Mouse (Mus musculus) heart, embryonic 13.5 days (tissue): ENCODE measurements around the gene Hoxa2. TPM values are rescaled to one million over a fixed set of nuclear protein-coding genes. Genes with fewer than 3 reads are reported as not detected.
A peak's percentile ranks its signal among the peaks of the same experiment; 100 is the strongest.

Experiments used
- ATAC-seq: fragments of 200-750 bp; cut with Nextera tagmentation; 2 replicates; pipeline ENCODE4 v1.8.0; 2017; ENCODE audit warnings: moderate TSS enrichment; ENCODE audit not compliant: insufficient number of reproducible peaks, low FRiP score, low TSS enrichment; ENCODE audit errors: extremely low read depth
- H3K27ac ChIP-seq: fragments of 300-500 bp; sonication (generic); replicated peaks from 2 replicates; pipeline ENCODE4 v1.5.1; 2015; ENCODE audit warnings: moderate library complexity, mild to moderate bottlenecking, inconsistent platforms
- H3K27me3 ChIP-seq: fragments of 300-500 bp; sonication (generic); replicated peaks from 2 replicates; pipeline ENCODE4 v1.6.1; 2015; ENCODE audit warnings: mild to moderate bottlenecking, inconsistent platforms
- H3K36me3 ChIP-seq: fragments of 300-500 bp; sonication (generic); 2 replicates; pipeline ENCODE4 v1.6.1; 2015; ENCODE audit warnings: mild to moderate bottlenecking, inconsistent platforms
- H3K4me1 ChIP-seq: fragments of 300-500 bp; sonication (generic); 2 replicates; pipeline ENCODE4 v1.6.1; 2015; ENCODE audit warnings: inconsistent platforms
- H3K4me2 ChIP-seq: fragments of 300-500 bp; sonication (generic); 2 replicates; pipeline ENCODE4 v1.6.1; 2015; ENCODE audit warnings: inconsistent platforms, mild to moderate bottlenecking, moderate library complexity
- H3K4me3 ChIP-seq: fragments of 300-500 bp; sonication (generic); 2 replicates; pipeline ENCODE4 v1.5.1; 2015; ENCODE audit warnings: moderate library complexity, mild to moderate bottlenecking, inconsistent platforms
- H3K9ac ChIP-seq: fragments of 300-500 bp; sonication (generic); 2 replicates; pipeline ENCODE4 v1.6.1; 2015; ENCODE audit warnings: inconsistent platforms, mild to moderate bottlenecking, moderate library complexity
- H3K9me3 ChIP-seq: fragments of 300-500 bp; sonication (generic); 2 replicates; pipeline ENCODE4 v1.6.1; 2016; ENCODE audit warnings: inconsistent platforms
- WGBS: fragments of 180-500 bp; shearing (Covaris S2); methylation state at CpG from one replicate; pipeline ENCODE4 v1.1.7; 2015; ENCODE audit warnings: mixed read lengths; 5-methylcytosine and 5-hydroxymethylcytosine counted together
- polyA plus RNA-seq: library from polyadenylated mRNA; unstranded; fragments of >200 nt; fragmentation: Nextera tagmentation; extraction: Ambion mirVana; gene quantifications from 2 replicates; pipeline ENCODE4 v1.2.1, GENCODE M21; 2015

Gene Hoxa2
- polyA plus RNA-seq, 1 experiment from 2014 or later, result 2.5 TPM

GRCm38 (mm10) chr6:52176391-52176790 lies 11.8 kb upstream of the Hoxa2 start:
- no peaks in the 10 kb centered on the region for H3K36me3 ChIP-seq
- peak overlapping the region; percentile 79 for H3K9ac ChIP-seq
- ATAC-seq, result no peak
- H3K4me3 ChIP-seq, result peak overlapping the region; percentile 52
- peaks cover 7% of the 10 kb centered on the region for H3K4me1 ChIP-seq
- peaks cover 99% of the 10 kb centered on the region for H3K27me3 ChIP-seq
- 3% methylated on average over 6 of the region's 6 CpGs for WGBS
- H3K9me3 ChIP-seq, result no peaks in the 10 kb centered on the region
- peak overlapping the region; percentile 86 for H3K27ac ChIP-seq
- H3K4me2 ChIP-seq, result peak overlapping the region; percentile 50

- H3K4me2 ChIP-seq, result peak overlapping the region; percentile 50
- H3K27ac ChIP-seq, result peak overlapping the region; percentile 86
- H3K4me1 ChIP-seq, result peaks cover 10% of the 10 kb centered on the region
- peaks cover 99% of the 10 kb centered on the region for H3K27me3 ChIP-seq
- 3% methylated on average over 25 of the region's 35 CpGs for WGBS
- no peaks in the 10 kb centered on the region for H3K36me3 ChIP-seq
- H3K4me3 ChIP-seq, result peak overlapping the region; percentile 52
- no peaks in the 10 kb centered on the region for H3K9me3 ChIP-seq
- no peak for ATAC-seq
- peak overlapping the region; percentile 79 for H3K9ac ChIP-seq
Measured at GRCm38 (mm10) chr6:52175864-52176263, 11.2 kb upstream of the Hoxa2 start.

GRCm38 (mm10) chr6:52174968-52175751 lies 10.5 kb upstream of the Hoxa2 start:
- under 1% methylated on average over 41 of the region's 41 CpGs for WGBS
- H3K9me3 ChIP-seq, result no peaks in the 10 kb centered on the region
- H3K4me1 ChIP-seq, result peaks cover 18% of the 10 kb centered on the region
- H3K27me3 ChIP-seq, result peaks cover 99% of the 10 kb centered on the region
- H3K4me2 ChIP-seq, result peak overlapping the region; percentile 50
- peak overlapping the region; percentile 79 for H3K9ac ChIP-seq
- ATAC-seq, result peak; percentile 25; the same call in 1 of the 2 replicates
- H3K4me3 ChIP-seq, result peak overlapping the region; percentile 52
- no peaks in the 10 kb centered on the region for H3K36me3 ChIP-seq
- H3K27ac ChIP-seq, result peak overlapping the region; percentile 86

- H3K4me2 ChIP-seq, result peak overlapping the region; percentile 62
- H3K9ac ChIP-seq, result 0 out of 2 replicates have a peak overlapping the region, but pooled peaks have one; percentile 40
- peaks cover 19% of the 10 kb centered on the region for H3K4me1 ChIP-seq
- WGBS, result 7% methylated on average over 4 of the region's 4 CpGs
- H3K36me3 ChIP-seq, result no peaks in the 10 kb centered on the region
- no peaks in the 10 kb centered on the region for H3K9me3 ChIP-seq
- peaks cover 98% of the 10 kb centered on the region for H3K27me3 ChIP-seq
- H3K27ac ChIP-seq, result peak overlapping the region; percentile 78; the same call in 1 of the 2 replicates
- peak overlapping the region; percentile 40 for H3K4me3 ChIP-seq
- ATAC-seq, result no peak
Measured at GRCm38 (mm10) chr6:52173648-52174047, 9.0 kb upstream of the Hoxa2 start.

- Histone ChIP-seq H3K4me1 (peaks cover 21% of the 10 kb centered on the region), H3K9ac (peak overlapping the region; percentile 47; the same call in 1 of the 2 replicates), H3K4me3 (peak overlapping the region; percentile 40), H3K36me3 (no peaks in the 10 kb centered on the region), H3K27me3 (peaks cover 98% of the 10 kb centered on the region), H3K9me3 (no peaks in the 10 kb centered on the region), H3K27ac (peak overlapping the region; percentile 78), H3K4me2 (peak overlapping the region; percentile 62)
- ATAC-seq, result no peak
- 2% methylated on average over 35 of the region's 35 CpGs for WGBS
Measured at GRCm38 (mm10) chr6:52172501-52172900, 7.9 kb upstream of the Hoxa2 start.

GRCm38 (mm10) chr6:52171938-52172337 lies 7.3 kb upstream of the Hoxa2 start:
- H3K4me1 ChIP-seq, result peaks cover 21% of the 10 kb centered on the region
- H3K9ac ChIP-seq, result peak overlapping the region; percentile 47; the same call in 1 of the 2 replicates
- no peaks in the 10 kb centered on the region for H3K36me3 ChIP-seq
- peak overlapping the region; percentile 40 for H3K4me3 ChIP-seq
- 17% methylated on average over 7 of the region's 7 CpGs for WGBS
- peak overlapping the region; percentile 69 for H3K27ac ChIP-seq
- H3K4me2 ChIP-seq, result peak overlapping the region; percentile 62
- H3K9me3 ChIP-seq, result no peaks in the 10 kb centered on the region
- peaks cover 98% of the 10 kb centered on the region for H3K27me3 ChIP-seq
- ATAC-seq, result no peak

- Histone ChIP-seq H3K36me3 (no peaks in the 10 kb centered on the region), H3K9me3 (no peaks in the 10 kb centered on the region), H3K4me1 (peaks cover 21% of the 10 kb centered on the region), H3K9ac (no peak overlapping the region), H3K27me3 (peaks cover 98% of the 10 kb centered on the region), H3K4me3 (no peak overlapping the region), H3K27ac (peak overlapping the region; percentile 74), H3K4me2 (0 out of 2 replicates have a peak overlapping the region, but pooled peaks have one; percentile 4)
- 7% methylated on average over 4 of the region's 4 CpGs for WGBS
- no peak for ATAC-seq
Measured at GRCm38 (mm10) chr6:52171331-52171730, 6.7 kb upstream of the Hoxa2 start.

GRCm38 (mm10) chr6:52170898-52171223 lies 6.2 kb upstream of the Hoxa2 start:
- 8% methylated on average over 5 of the region's 5 CpGs for WGBS
- Histone ChIP-seq H3K4me3 (peak overlapping the region; percentile 25), H3K4me2 (peak overlapping the region; percentile 44), H3K9me3 (no peaks in the 10 kb centered on the region), H3K4me1 (peaks cover 21% of the 10 kb centered on the region), H3K9ac (peak overlapping the region; percentile 59), H3K27me3 (peaks cover 98% of the 10 kb centered on the region), H3K36me3 (no peaks in the 10 kb centered on the region), H3K27ac (peak overlapping the region; percentile 74)
- ATAC-seq, result no peak

GRCm38 (mm10) chr6:52170166-52170897 lies 5.7 kb upstream of the Hoxa2 start:
- Histone ChIP-seq H3K27me3 (peaks cover 98% of the 10 kb centered on the region), H3K4me2 (peak overlapping the region; percentile 44), H3K4me1 (peaks cover 21% of the 10 kb centered on the region), H3K4me3 (peak overlapping the region; percentile 25), H3K27ac (peak overlapping the region; percentile 74), H3K36me3 (no peaks in the 10 kb centered on the region), H3K9ac (peak overlapping the region; percentile 59), H3K9me3 (no peaks in the 10 kb centered on the region)
- peak; percentile 5; the same call in 1 of the 2 replicates for ATAC-seq
- 5% methylated on average over 40 of the region's 40 CpGs for WGBS

GRCm38 (mm10) chr6:52169499-52170165 lies 5.0 kb upstream of the Hoxa2 start:
- H3K4me3 ChIP-seq, result peak overlapping the region; percentile 25; the same call in 1 of the 2 replicates
- H3K4me2 ChIP-seq, result peak overlapping the region; percentile 59
- peaks cover 98% of the 10 kb centered on the region for H3K27me3 ChIP-seq
- H3K9ac ChIP-seq, result peak overlapping the region; percentile 59
- 11% methylated on average over 16 of the region's 16 CpGs for WGBS
- H3K4me1 ChIP-seq, result peaks cover 21% of the 10 kb centered on the region
- no peaks in the 10 kb centered on the region for H3K36me3 ChIP-seq
- no peak for ATAC-seq
- H3K27ac ChIP-seq, result peak overlapping the region; percentile 74
- no peaks in the 10 kb centered on the region for H3K9me3 ChIP-seq
